Mouse (Mus musculus): ENCODE data around the gene Spo11.

DNA sequence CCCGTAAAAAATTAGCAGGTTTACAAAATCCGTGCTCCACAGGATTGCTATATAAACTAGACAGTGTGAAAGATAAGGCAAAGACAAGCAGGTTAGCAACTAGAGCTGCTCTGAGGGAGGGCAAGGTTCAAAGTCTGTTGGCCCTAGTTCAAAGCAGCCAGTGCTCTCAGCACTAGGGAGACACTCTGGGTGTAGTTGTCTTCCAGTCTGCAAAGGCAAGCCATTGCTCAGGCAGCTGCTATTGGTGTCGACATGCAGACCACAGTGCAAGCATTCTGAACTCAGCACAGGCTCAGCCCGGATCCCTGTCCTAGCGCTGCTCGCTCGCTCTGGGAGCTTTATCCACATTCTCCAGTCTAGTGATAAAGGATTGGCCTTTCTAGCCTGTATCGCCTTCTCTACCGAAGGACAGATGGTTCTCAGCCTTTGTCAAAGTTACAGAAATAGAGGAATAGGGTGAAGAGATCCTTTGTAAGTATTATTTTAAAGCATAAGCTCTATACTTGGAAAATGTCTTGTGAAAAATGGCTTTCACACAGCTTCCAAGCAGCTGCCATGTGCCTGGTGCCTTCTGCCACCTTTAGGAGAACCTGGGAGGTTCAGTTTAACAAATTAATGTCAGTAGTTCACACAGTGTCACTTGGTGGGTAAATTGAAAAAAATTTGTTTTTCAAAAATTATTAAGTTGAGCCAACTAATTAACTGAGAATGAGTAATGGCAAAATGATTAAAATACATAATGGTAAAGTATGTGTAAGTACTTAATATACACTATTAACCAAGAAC lies 5.5 kb downstream of the Spo11 start:
- TF ChIP-seq CTCF (IDR thresholded peaks at IDR 0.05; ENCODE audit: extremely low read depth, insufficient read depth, low read length) (peak; percentile 37), POLR2A (IDR thresholded peaks at IDR 0.05; ENCODE audit: extremely low read depth, insufficient read depth, low read length) (no peak)

All from cortical plate, adult 2 months (tissue).